Mouse (Mus musculus) kidney, adult 2 months (tissue): ENCODE data around the gene Scaf1.

Experiments
- CTCF ChIP-seq: fragments of 200-500 bp; conservative IDR thresholded peaks from 2 replicates; pipeline ENCODE4 v1.5.1; 2011; ENCODE audit warnings: low read depth, mild to moderate bottlenecking, control low read depth, low read length, moderate library complexity, mixed read lengths; ENCODE audit not compliant: insufficient read depth, insufficient read length
- POLR2A ChIP-seq: fragments of 200-500 bp; IDR thresholded peaks from one replicate; pipeline ENCODE4 v1.6.1; 2011; ENCODE audit warnings: low read depth, low read length, control low read depth

- TF ChIP-seq CTCF: no peak
- no peak for TF ChIP-seq POLR2A
Measured at GRCm38 (mm10) chr7:45002440-45002839, 13.7 kb downstream of the Scaf1 start.
